Mouse (Mus musculus) duodenum, adult 2 months (tissue): ENCODE results near the gene Nat8f6. TPM values are rescaled to one million over a fixed set of nuclear protein-coding genes. Genes with fewer than 3 reads are reported as not detected.

ENCODE experiments used
- polyA plus RNA-seq: library from polyadenylated mRNA; depleted of rRNA; stranded (reverse); fragments of >200 nt; gene quantifications from 2 replicates; pipeline ENCODE4 v1.2.3, GENCODE M21; 2012; ENCODE audit warnings: low replicate concordance; rRNA removed

The Nat8f6 gene
- polyA plus RNA-seq = 4.2 and 4.8 TPM in 2 replicates

GRCm38 (mm10) chr6:85820837-85821236 lies at the start of gene Nat8f6, which contains the start of gene Nat8f5:
Gene Nat8f6, minus strand, starts transcription at chr6:85820954.
Gene Nat8f5, minus strand, starts transcription at chr6:85820972.

GRCm38 (mm10) chr6:85869006-85869405 lies 48.3 kb upstream of the Nat8f6 start, which contains the start of gene Nat8f2:
Gene Nat8f2, minus strand, starts transcription at chr6:85869158.

GRCm38 (mm10) chr6:85831796-85832321 lies 11.1 kb upstream of the Nat8f6 start, which contains the start of gene Nat8:
Gene Nat8, minus strand, starts transcription at chr6:85832082.

GRCm38 (mm10) chr6:85765532-85765931 lies 55.2 kb downstream of the Nat8f6 start, which contains the start of gene Nat8f3:
Gene Nat8f3, minus strand, starts transcription at chr6:85765754.

Other genes starting within 250 kb of the Nat8f6 start
- gene Alms1, start 233.4 kb downstream of the Nat8f6 start, polyA plus RNA-seq = 0.09 and 0.14 TPM in 2 replicates
- gene Nat8f7, start 107.7 kb downstream of the Nat8f6 start, polyA plus RNA-seq = 3.2 and 15.6 TPM in 2 replicates
- 1.5 TPM in 1 of 2 replicates, not detected in the other for gene Nat8f3, start 55.2 kb downstream of the Nat8f6 start, polyA plus RNA-seq
- 32.9 and 38.5 TPM in 2 replicates for gene Nat8f5, start within 50 bp of the Nat8f6 start, polyA plus RNA-seq
- gene Nat8, start 11.1 kb upstream of the Nat8f6 start, polyA plus RNA-seq = 81.1 and 118 TPM in 2 replicates
- 0.30 and 2.4 TPM in 2 replicates for gene Nat8f2, start 48.2 kb upstream of the Nat8f6 start, polyA plus RNA-seq
- gene Nat8f4, start 83.9 kb upstream of the Nat8f6 start, polyA plus RNA-seq = 15.3 and 31.8 TPM in 2 replicates
- 19.4 and 21.0 TPM in 2 replicates for gene Tprkb, start 90.9 kb upstream of the Nat8f6 start, polyA plus RNA-seq
- 16.7 and 24.8 TPM in 2 replicates for gene Nat8f1, start 94.7 kb upstream of the Nat8f6 start, polyA plus RNA-seq
- gene Dusp11, start 140.7 kb upstream of the Nat8f6 start, polyA plus RNA-seq = 14.1 and 35.9 TPM in 2 replicates
- gene Figla, start 195.2 kb upstream of the Nat8f6 start, polyA plus RNA-seq = not detected in 2 replicates
- gene Add2, start 207.7 kb upstream of the Nat8f6 start, polyA plus RNA-seq = 0.07 and 1.6 TPM in 2 replicates